Mouse (Mus musculus) bone marrow, adult 2 months (tissue): Measurements from ENCODE around the gene Hoxa3. TPM values are rescaled to one million over a fixed set of nuclear protein-coding genes. Genes with fewer than 3 reads are reported as not detected.

Experiments used
- H3K27ac ChIP-seq: fragments of 200-500 bp; 2 replicates; pipeline ENCODE4 v1.5.1; 2012; ENCODE audit warnings: low read depth, mild to moderate bottlenecking, control low read depth, inconsistent platforms, low read length; ENCODE audit not compliant: control insufficient read depth, poor library complexity, insufficient read depth
- H3K4me1 ChIP-seq: fragments of 200-500 bp; 2 replicates; pipeline ENCODE4 v1.6.1; 2011; ENCODE audit warnings: low read length; ENCODE audit not compliant: control insufficient read depth, insufficient read depth
- H3K4me3 ChIP-seq: fragments of 200-500 bp; replicated peaks from 2 replicates; pipeline ENCODE3; 2011; ENCODE audit warnings: mild to moderate bottlenecking, low read depth, low read length, control low read depth; ENCODE audit not compliant: control insufficient read depth
- CTCF ChIP-seq: fragments of 200-500 bp; IDR thresholded peaks from 2 replicates; pipeline ENCODE4 v1.5.1; 2011; ENCODE audit warnings: low read length, control low read depth; ENCODE audit not compliant: control insufficient read depth, insufficient read depth
- POLR2A ChIP-seq: fragments of 200-500 bp; IDR thresholded peaks from 2 replicates; pipeline ENCODE4 v1.6.1; 2011; ENCODE audit warnings: low read depth, mild to moderate bottlenecking, control low read depth, low read length, borderline replicate concordance; ENCODE audit not compliant: control insufficient read depth
- WGBS: fragments of 180-500 bp; shearing (Covaris S2); methylation state at CpG from one replicate; pipeline ENCODE4 v1.1.7; 2018; 5-methylcytosine and 5-hydroxymethylcytosine counted together
- polyA plus RNA-seq: library from polyadenylated mRNA; stranded (reverse); fragments of >200 nt; gene quantifications from 2 replicates; pipeline ENCODE4 v1.2.4, GENCODE M21; 2011; ENCODE audit warnings: low replicate concordance; ENCODE audit not compliant: missing spikeins, insufficient read depth, insufficient read length

Hoxa3 gene
- polyA plus RNA-seq, 1 experiment = 2.4 TPM

- TF ChIP-seq POLR2A = no peak
- no peak for TF ChIP-seq CTCF
- WGBS = under 1% methylated on average over 69 of the region's 69 CpGs
- H3K27ac ChIP-seq = peak overlapping the region; percentile 59
Measured at GRCm38 (mm10) chr6:52225612-52226568, 12.8 kb upstream of the Hoxa3 start.

GRCm38 (mm10) chr6:52224895-52225611 lies 11.9 kb upstream of the Hoxa3 start:
- Histone ChIP-seq H3K4me3 (peak overlapping the region; percentile 34), H3K27ac (no peak overlapping the region), H3K4me1 (no peaks in the 10 kb centered on the region)
- TF ChIP-seq POLR2A = no peak
- TF ChIP-seq CTCF = no peak
- WGBS = under 1% methylated on average over 36 of the region's 36 CpGs

More at GRCm38 (mm10) chr6:52225612-52226568, 12.8 kb upstream of the Hoxa3 start:
- peak overlapping the region; percentile 34 for H3K4me3 ChIP-seq
- H3K4me1 ChIP-seq = no peaks in the 10 kb centered on the region

- no peaks in the 10 kb centered on the region for H3K4me1 ChIP-seq
- no peak overlapping the region for H3K4me3 ChIP-seq
- H3K27ac ChIP-seq = no peak overlapping the region
- WGBS = 5% methylated on average over 24 of the region's 24 CpGs
- TF ChIP-seq CTCF (no peak), POLR2A (no peak)
Measured at GRCm38 (mm10) chr6:52223939-52224760, 11.0 kb upstream of the Hoxa3 start.

- H3K27ac ChIP-seq = no peak overlapping the region
- no peak overlapping the region for H3K4me3 ChIP-seq
- TF ChIP-seq POLR2A (no peak), CTCF (no peak)
- WGBS = 17% methylated on average over 13 of the region's 13 CpGs
- no peaks in the 10 kb centered on the region for H3K4me1 ChIP-seq
Measured at GRCm38 (mm10) chr6:52222729-52223128, 9.6 kb upstream of the Hoxa3 start.

GRCm38 (mm10) chr6:52221993-52222685 lies 9.0 kb upstream of the Hoxa3 start:
- no peak overlapping the region for H3K4me3 ChIP-seq
- H3K4me1 ChIP-seq = no peaks in the 10 kb centered on the region
- 5% methylated on average over 21 of the region's 21 CpGs for WGBS
- peak overlapping the region; percentile 18; the same call in 1 of the 2 replicates for H3K27ac ChIP-seq
- TF ChIP-seq POLR2A = no peak
- TF ChIP-seq CTCF = no peak

- Histone ChIP-seq H3K4me3 (peak within 1 kb of the TSS; percentile 69), H3K4me1 (no peaks in the 10 kb centered on the region), H3K27ac (peak within 1 kb of the TSS; percentile 18; the same call in 1 of the 2 replicates)
- WGBS = under 1% methylated on average over 46 of the region's 46 CpGs
- TF ChIP-seq CTCF = peak; percentile 88
- TF ChIP-seq POLR2A = peak; percentile 31; the same call in 1 of the 2 replicates
Measured at GRCm38 (mm10) chr6:52221337-52221992, 8.3 kb upstream of the Hoxa3 start, which contains the start of gene Hoxa7. Gene Hoxa7 (minus strand): TSS chr6:52221854.

- Histone ChIP-seq H3K4me1 (no peaks in the 10 kb centered on the region), H3K27ac (no peak overlapping the region), H3K4me3 (peak overlapping the region; percentile 69)
- under 1% methylated on average over 12 of the region's 12 CpGs for WGBS
- TF ChIP-seq POLR2A = no peak
- TF ChIP-seq CTCF = no peak
Measured at GRCm38 (mm10) chr6:52220865-52221310, 7.8 kb upstream of the Hoxa3 start.
